Mouse (Mus musculus): ENCODE results near the gene Trem3. TPM values are rescaled to one million over a fixed set of nuclear protein-coding genes. Genes with fewer than 3 reads are reported as not detected.

Gene Trem3
- not detected in 2 replicates for polyA plus RNA-seq (2016; fragmentation: Nextera tagmentation; extraction: Ambion mirVana)

DNA sequence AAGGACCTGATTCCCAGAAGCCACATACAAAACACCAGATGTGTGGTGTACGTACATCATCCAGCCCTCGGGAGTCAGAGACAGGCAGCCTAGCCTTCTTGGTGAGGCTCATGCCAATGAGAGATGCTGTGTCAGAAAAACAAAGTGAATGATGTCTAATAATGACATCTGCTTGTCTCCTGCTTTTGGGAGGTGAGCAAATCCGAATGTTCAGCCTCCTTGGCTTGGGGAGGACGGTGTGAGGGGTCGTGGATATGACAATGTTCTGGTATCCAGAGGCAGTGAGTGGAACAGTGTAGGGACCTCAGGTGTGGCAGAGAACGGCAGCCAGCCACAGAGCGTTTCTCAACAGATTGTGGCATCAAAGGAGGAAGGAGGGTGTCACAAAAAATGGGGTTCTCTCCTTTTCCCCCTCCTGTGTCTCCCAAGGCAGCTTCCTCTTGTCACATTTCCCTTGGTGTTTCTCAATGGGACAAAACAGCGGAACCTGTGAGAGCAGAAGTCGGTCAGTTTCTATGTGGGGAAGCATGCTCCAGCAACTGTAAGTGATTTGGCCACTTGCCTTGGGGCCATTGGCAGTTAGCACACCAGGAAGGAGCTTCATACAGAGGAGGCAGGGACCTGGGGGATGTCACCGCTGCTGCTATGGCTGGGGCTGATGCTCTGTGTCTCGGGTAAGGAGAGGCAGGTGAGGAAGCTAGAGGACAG is at the start of gene Trem3:
Trem3 (plus strand) TSS at position 557 of the 708 bp plus-strand sequence.
- Histone ChIP-seq H3K9ac (no peak within 1 kb of the TSS), H3K4me3 (replicated peaks) (no peak within 1 kb of the TSS), H3K27ac (no peak within 1 kb of the TSS), H3K36me3 (replicated peaks) (no peaks in the 10 kb centered on the region), H3K4me2 (no peak within 1 kb of the TSS), H3K9me3 (no peaks in the 10 kb centered on the region), H3K27me3 (no peaks in the 10 kb centered on the region), H3K4me1 (no peaks in the 10 kb centered on the region)
- 85% methylated on average over 11 of the region's 11 CpGs for WGBS
- no peak for ATAC-seq (ENCODE audit: low FRiP score)

DNA sequence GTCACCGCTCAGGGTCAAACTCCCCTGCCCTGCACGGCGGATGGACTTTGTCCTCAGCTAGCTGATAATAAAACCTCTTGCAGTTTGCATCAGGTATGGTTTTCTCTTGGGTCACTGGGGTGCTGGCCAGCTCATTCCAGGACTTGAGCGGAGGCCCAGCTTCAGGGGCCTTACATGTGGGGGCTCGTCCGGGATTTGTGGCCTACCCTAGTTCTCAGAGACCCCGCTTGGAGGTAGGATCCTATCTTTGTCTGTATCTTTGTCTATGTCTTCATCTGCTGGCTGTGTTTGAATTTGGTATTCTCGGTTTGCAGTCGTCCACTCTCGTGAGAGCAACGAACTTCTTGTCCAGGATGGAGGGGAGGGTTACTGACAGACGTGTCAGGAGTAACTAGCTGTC is 44.5 kb upstream of the Trem3 start:
- H3K36me3 ChIP-seq (replicated peaks), result no peaks in the 10 kb centered on the region
- H3K9ac ChIP-seq, result no peak overlapping the region
- H3K4me2 ChIP-seq, result no peak overlapping the region
- peaks cover 9% of the 10 kb centered on the region; the same call in 1 of the 2 replicates for H3K9me3 ChIP-seq
- 96% methylated on average over 12 of the region's 12 CpGs for WGBS
- no peaks in the 10 kb centered on the region for H3K4me1 ChIP-seq
- no peak for ATAC-seq (ENCODE audit: low FRiP score)
- H3K4me3 ChIP-seq (replicated peaks), result no peak overlapping the region
- H3K27me3 ChIP-seq, result no peaks in the 10 kb centered on the region
- H3K27ac ChIP-seq, result no peak overlapping the region

- Histone ChIP-seq H3K4me2 (no peak overlapping the region), H3K27me3 (no peaks in the 10 kb centered on the region), H3K36me3 (replicated peaks) (no peaks in the 10 kb centered on the region), H3K4me3 (replicated peaks) (no peak overlapping the region), H3K9me3 (no peaks in the 10 kb centered on the region), H3K9ac (no peak overlapping the region), H3K4me1 (no peaks in the 10 kb centered on the region), H3K27ac (no peak overlapping the region)
- ATAC-seq (ENCODE audit: low FRiP score), result no peak
- WGBS, result 95% methylated on average over 12 of the region's 12 CpGs
These were observed 35.0 kb upstream of the Trem3 start for GRCm38 (mm10) chr17:48212596-48212995.

- H3K4me3 ChIP-seq (replicated peaks), result no peak overlapping the region
- H3K4me2 ChIP-seq, result no peak overlapping the region
- H3K9ac ChIP-seq, result no peak overlapping the region
- H3K9me3 ChIP-seq, result no peaks in the 10 kb centered on the region
- H3K36me3 ChIP-seq (replicated peaks), result no peaks in the 10 kb centered on the region
- ATAC-seq (ENCODE audit: low FRiP score), result no peak
- 77% methylated on average over 5 of the region's 5 CpGs for WGBS
- H3K27me3 ChIP-seq, result no peaks in the 10 kb centered on the region
- H3K27ac ChIP-seq, result no peak overlapping the region
- H3K4me1 ChIP-seq, result no peaks in the 10 kb centered on the region
These were observed 34.1 kb upstream of the Trem3 start for GRCm38 (mm10) chr17:48213511-48213910.

DNA sequence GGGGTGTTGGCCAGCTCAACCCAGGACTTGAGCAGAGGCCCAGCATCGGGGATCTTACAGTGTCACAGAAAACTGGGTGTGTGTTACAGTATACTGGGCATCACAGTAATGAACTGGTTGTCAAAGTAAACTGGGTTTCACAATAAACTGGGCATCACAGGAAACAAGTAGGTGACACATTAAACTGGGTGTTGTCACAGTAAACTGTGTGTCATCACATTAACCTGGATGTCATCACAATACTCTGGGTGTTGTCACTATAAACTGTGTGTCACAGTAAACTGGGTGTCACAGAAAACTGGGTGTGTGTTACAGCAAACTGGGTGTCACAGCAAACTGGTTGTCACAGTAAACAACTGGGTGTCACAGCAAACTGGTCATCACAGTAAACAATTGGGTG is 32.1 kb upstream of the Trem3 start:
- no peak for ATAC-seq (ENCODE audit: low FRiP score)
- 93% methylated on average over 1 of the region's 1 CpGs for WGBS
- no peaks in the 10 kb centered on the region for H3K27me3 ChIP-seq
- H3K27ac ChIP-seq, result no peak overlapping the region
- H3K4me2 ChIP-seq, result no peak overlapping the region
- no peaks in the 10 kb centered on the region for H3K9me3 ChIP-seq
- H3K4me1 ChIP-seq, result no peaks in the 10 kb centered on the region
- H3K4me3 ChIP-seq (replicated peaks), result no peak overlapping the region
- no peak overlapping the region for H3K9ac ChIP-seq
- H3K36me3 ChIP-seq (replicated peaks), result no peaks in the 10 kb centered on the region

GRCm38 (mm10) chr17:48230680-48231079 is 16.9 kb upstream of the Trem3 start:
- Histone ChIP-seq H3K27ac (no peak overlapping the region), H3K4me2 (no peak overlapping the region), H3K9ac (no peak overlapping the region), H3K36me3 (replicated peaks) (no peaks in the 10 kb centered on the region), H3K4me3 (replicated peaks) (no peak overlapping the region), H3K4me1 (no peaks in the 10 kb centered on the region), H3K9me3 (no peaks in the 10 kb centered on the region), H3K27me3 (no peaks in the 10 kb centered on the region)
- 94% methylated on average over 7 of the region's 7 CpGs for WGBS
- no peak for ATAC-seq (ENCODE audit: low FRiP score)

DNA sequence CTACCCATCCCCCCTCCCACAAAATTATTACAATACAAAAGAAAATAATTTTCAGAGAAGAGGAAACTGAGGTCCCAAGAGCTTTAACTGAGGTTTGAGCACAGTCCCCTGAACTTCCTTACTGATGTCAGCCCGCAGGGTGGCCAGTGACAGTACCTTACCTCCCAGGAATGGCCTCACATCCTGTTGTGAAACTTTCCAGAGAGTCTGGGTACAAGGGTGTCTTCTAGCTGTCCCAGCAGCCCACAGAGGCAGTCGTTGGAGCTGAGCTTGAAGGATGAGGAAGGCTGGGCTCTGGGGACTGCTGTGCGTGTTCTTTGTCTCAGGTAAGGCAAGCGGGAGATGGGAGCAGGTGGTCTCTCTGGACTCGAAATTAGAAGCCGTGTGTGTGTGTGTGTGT is 15.1 kb upstream of the Trem3 start, which contains the start of gene Trem1:
Trem1 (plus strand) TSS at position 251 of the 400 bp plus-strand sequence.
- WGBS, result 84% methylated on average over 6 of the region's 6 CpGs
- Histone ChIP-seq H3K27me3 (no peaks in the 10 kb centered on the region), H3K4me2 (no peak within 1 kb of the TSS)

GRCm38 (mm10) chr17:48233789-48234188 is 13.8 kb upstream of the Trem3 start:
- H3K27me3 ChIP-seq, result no peaks in the 10 kb centered on the region
- H3K4me1 ChIP-seq, result no peaks in the 10 kb centered on the region
- H3K36me3 ChIP-seq (replicated peaks), result no peaks in the 10 kb centered on the region
- no peak overlapping the region for H3K4me3 ChIP-seq (replicated peaks)
- 87% methylated on average over 4 of the region's 4 CpGs for whole genome bisulfite sequencing
- H3K9me3 ChIP-seq, result no peaks in the 10 kb centered on the region
- no peak for ATAC-seq (ENCODE audit: low FRiP score)
- no peak overlapping the region for H3K4me2 ChIP-seq
- no peak overlapping the region for H3K9ac ChIP-seq
- H3K27ac ChIP-seq, result no peak overlapping the region

More for the DNA sequence above, 15.1 kb upstream of the Trem3 start, which contains the start of gene Trem1:
- Histone ChIP-seq H3K9ac (no peak within 1 kb of the TSS), H3K9me3 (no peaks in the 10 kb centered on the region), H3K4me1 (no peaks in the 10 kb centered on the region), H3K27ac (no peak within 1 kb of the TSS), H3K4me3 (replicated peaks) (no peak within 1 kb of the TSS), H3K36me3 (replicated peaks) (no peaks in the 10 kb centered on the region)
- no peak for ATAC-seq (ENCODE audit: low FRiP score)

DNA sequence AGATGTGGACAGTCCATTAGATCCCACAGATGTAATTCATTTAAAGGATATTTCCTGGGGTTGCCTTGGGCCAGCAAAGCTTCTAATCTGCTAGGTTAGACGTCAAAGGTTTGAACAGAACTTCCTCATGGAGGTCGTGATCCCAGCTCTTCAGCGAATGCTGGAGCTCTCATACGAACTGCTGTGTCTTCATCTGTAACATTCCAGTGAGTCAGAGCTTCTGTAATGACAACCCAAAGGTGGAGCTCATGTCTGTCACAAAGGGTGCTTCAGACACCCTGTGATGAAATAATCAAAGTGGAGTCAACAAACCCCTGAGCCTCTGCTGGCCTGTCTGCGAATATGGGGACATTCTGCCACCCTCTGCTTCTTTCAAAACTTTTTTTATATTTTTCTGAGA is 13.0 kb upstream of the Trem3 start:
- H3K36me3 ChIP-seq (replicated peaks), result no peaks in the 10 kb centered on the region
- no peak overlapping the region for H3K4me2 ChIP-seq
- no peaks in the 10 kb centered on the region for H3K4me1 ChIP-seq
- H3K9me3 ChIP-seq, result no peaks in the 10 kb centered on the region
- no peak for ATAC-seq (ENCODE audit: low FRiP score)
- no peak overlapping the region for H3K9ac ChIP-seq
- WGBS, result 77% methylated on average over 5 of the region's 5 CpGs
- no peak overlapping the region for H3K4me3 ChIP-seq (replicated peaks)
- no peak overlapping the region for H3K27ac ChIP-seq
- H3K27me3 ChIP-seq, result no peaks in the 10 kb centered on the region

GRCm38 (mm10) chr17:48235773-48236370 is 11.7 kb upstream of the Trem3 start:
- H3K4me1 ChIP-seq, result no peaks in the 10 kb centered on the region
- WGBS, result 67% methylated on average over 4 of the region's 4 CpGs
- no peak overlapping the region for H3K27ac ChIP-seq
- no peak for ATAC-seq (ENCODE audit: low FRiP score)
- H3K4me3 ChIP-seq (replicated peaks), result no peak overlapping the region
- H3K9me3 ChIP-seq, result no peaks in the 10 kb centered on the region
- H3K36me3 ChIP-seq (replicated peaks), result no peaks in the 10 kb centered on the region
- no peak overlapping the region for H3K4me2 ChIP-seq
- no peaks in the 10 kb centered on the region for H3K27me3 ChIP-seq
- H3K9ac ChIP-seq, result no peak overlapping the region

DNA sequence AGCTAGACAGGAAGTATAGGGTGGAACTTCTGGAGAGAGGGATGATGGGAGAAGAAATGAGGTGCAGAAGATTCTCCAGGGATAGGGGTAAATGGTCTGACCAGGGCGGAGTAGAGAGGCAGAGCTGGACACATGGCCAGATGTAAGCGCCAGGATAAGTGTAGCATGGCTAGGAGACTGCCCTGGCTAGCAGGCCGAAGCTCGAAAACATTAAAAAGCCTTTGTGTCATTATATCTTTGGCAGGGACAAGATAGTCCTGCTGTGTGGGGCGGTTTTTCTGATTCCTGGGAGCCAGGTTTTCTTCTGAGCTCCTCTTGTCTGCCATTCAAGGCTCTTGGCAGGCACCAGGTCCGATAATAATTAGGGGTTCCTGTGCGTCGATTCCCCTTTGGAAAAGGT is 10.0 kb upstream of the Trem3 start:
- H3K27ac ChIP-seq, result no peak overlapping the region
- H3K4me3 ChIP-seq (replicated peaks), result no peak overlapping the region
- no peaks in the 10 kb centered on the region for H3K9me3 ChIP-seq
- no peaks in the 10 kb centered on the region for H3K4me1 ChIP-seq
- H3K27me3 ChIP-seq, result no peaks in the 10 kb centered on the region
- ATAC-seq (ENCODE audit: low FRiP score), result no peak
- no peak overlapping the region for H3K4me2 ChIP-seq
- H3K9ac ChIP-seq, result no peak overlapping the region
- WGBS, result 95% methylated on average over 8 of the region's 8 CpGs
- H3K36me3 ChIP-seq (replicated peaks), result no peaks in the 10 kb centered on the region

DNA sequence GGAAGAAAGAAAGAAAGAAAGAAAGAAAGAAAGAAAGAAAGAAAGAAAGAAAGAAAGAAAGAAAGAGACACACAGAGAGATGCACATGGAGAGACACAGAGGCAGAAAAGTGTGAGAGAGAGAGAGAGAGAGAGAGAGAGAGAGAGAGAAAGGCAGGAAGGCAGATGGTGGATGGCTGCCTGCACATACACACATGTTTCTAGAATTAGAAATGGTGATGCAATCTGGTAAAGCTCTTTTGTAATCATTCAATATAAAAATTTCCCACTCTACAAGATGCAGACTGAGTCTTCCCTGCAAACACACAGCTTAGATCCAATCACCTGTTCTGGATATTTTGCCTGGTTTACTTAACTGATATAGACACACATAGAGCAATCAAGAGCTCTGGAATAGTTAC is 1.5 kb downstream of the Trem3 start:
- Histone ChIP-seq H3K27ac (no peak overlapping the region), H3K4me1 (0 out of 2 replicates have a peak, but pooled peaks cover 3% of the 10 kb centered on the region), H3K27me3 (0 out of 2 replicates have a peak, but pooled peaks cover 7% of the 10 kb centered on the region), H3K9me3 (no peaks in the 10 kb centered on the region), H3K9ac (no peak overlapping the region), H3K36me3 (replicated peaks) (no peaks in the 10 kb centered on the region), H3K4me3 (replicated peaks) (no peak overlapping the region), H3K4me2 (no peak overlapping the region)
- ATAC-seq (ENCODE audit: low FRiP score), result no peak

DNA sequence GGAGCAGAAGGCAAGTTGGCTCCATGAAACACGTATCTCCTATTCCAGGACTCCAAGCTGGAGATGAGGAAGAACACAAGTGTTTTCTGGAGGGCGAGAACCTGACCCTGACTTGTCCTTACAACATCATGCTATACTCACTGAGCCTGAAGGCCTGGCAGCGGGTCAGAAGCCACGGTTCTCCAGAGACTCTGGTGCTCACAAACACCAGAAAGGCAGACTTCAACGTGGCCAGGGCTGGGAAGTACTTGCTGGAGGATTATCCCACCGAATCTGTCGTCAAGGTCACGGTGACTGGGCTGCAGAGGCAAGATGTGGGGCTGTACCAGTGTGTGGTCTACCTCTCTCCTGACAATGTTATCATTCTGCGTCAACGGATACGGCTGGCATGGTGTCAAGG is 1.9 kb downstream of the Trem3 start:
- Histone ChIP-seq H3K9ac (no peak overlapping the region), H3K36me3 (replicated peaks) (no peaks in the 10 kb centered on the region), H3K4me2 (no peak overlapping the region), H3K9me3 (no peaks in the 10 kb centered on the region), H3K27ac (no peak overlapping the region), H3K4me3 (replicated peaks) (no peak overlapping the region), H3K4me1 (0 out of 2 replicates have a peak, but pooled peaks cover 3% of the 10 kb centered on the region), H3K27me3 (0 out of 2 replicates have a peak, but pooled peaks cover 7% of the 10 kb centered on the region)
- WGBS, result 84% methylated on average over 11 of the region's 11 CpGs
- ATAC-seq (ENCODE audit: low FRiP score), result no peak

All from forebrain, embryonic 12.5 days (tissue).